Mouse (Mus musculus): ENCODE measurements around the gene Cep112. TPM values are rescaled to one million over a fixed set of nuclear protein-coding genes. Genes with fewer than 3 reads are reported as not detected.
A peak's percentile ranks its signal among the peaks of the same experiment; 100 is the strongest.

Gene Cep112
- 1 to 10 TPM; 4.5 to 5.8 TPM for polyA plus RNA-seq (2017; shearing (Covaris generic))

GRCm38 (mm10) chr11:108424889-108425591, at the start of gene Cep112:
TSS of gene Cep112 (plus strand) at chr11:108425192.
- ATAC-seq: peak; percentile 99

DNA sequence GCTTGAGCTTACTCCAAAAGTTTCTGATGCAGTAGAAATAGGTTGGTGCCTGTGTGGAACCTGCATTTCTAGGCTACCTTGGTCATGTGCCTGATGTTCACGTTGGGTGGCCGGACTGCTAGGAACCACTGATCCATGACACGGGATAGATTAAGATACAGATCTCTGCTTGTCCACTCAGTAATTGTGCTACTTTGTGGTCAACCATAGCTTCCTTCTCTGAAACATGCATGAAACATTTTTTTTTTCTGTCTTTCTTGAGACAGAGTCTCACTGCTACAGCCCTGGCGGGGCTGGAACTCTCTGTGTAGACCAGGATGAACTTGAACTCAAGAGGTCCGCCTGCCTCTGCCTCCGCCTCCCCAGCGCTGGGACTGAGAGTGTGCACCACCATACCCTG, 48.2 kb upstream of the Cep112 start:
- no peak for ATAC-seq

DNA sequence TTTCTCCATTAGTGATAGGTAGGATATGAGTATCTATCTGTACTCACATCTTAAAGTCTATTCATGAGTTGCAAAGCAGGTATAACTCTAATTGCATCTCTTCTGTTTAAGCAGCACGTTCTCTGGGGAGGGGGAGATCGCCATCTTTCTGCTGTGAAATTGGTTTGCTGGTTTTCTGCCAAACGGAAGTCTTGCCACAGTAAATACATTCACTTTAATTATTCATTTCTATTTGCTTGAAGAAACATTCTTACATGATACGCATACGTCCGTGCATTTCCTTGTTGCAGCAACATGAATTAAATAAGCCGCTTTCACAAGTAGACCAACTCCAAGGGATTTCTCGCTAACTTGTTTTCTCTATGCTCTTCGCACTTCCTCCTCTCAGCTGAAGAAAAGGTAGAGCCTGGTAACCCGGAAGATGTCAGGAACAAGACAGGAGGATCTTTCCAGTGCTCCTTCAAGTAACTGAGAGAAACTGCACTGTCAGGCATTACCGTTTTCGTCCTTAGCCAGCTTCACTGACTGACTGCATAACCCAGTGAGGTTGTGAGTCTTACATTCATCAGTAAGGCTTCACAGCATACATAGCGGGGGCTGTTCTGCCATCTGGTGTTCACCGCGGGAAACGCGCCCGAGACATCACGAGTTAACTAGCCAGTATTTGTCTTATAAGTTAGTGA, 47.2 kb upstream of the Cep112 start:
- peak; percentile 97 for ATAC-seq

DNA sequence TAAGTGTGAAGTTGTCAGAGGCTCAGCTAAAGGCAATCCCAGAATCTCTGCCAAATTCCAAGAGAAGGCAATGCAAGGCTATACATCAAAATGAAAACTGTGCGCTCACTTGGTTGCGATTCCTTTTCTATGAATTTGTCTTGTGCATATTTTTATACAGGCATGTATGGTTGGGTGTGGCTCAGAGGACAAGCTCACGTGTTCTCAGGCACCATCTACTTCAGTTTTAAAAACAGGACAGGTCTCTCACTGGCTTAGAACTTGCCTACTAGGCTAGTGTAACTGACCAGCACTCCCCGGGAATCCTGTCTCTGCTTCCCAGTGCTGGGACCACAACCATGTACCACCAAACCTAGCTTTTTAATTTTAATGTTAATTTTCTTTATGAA, 46.6 kb upstream of the Cep112 start:
- ATAC-seq: no peak

- no peak for ATAC-seq
Observed at GRCm38 (mm10) chr11:108382664-108383063, 42.3 kb upstream of the Cep112 start.

GRCm38 (mm10) chr11:108384920-108385665, 39.9 kb upstream of the Cep112 start:
- ATAC-seq: no peak

GRCm38 (mm10) chr11:108385666-108386024, 39.3 kb upstream of the Cep112 start:
- no peak for ATAC-seq

- no peak for ATAC-seq
Observed at GRCm38 (mm10) chr11:108395061-108395460, 29.9 kb upstream of the Cep112 start.

DNA sequence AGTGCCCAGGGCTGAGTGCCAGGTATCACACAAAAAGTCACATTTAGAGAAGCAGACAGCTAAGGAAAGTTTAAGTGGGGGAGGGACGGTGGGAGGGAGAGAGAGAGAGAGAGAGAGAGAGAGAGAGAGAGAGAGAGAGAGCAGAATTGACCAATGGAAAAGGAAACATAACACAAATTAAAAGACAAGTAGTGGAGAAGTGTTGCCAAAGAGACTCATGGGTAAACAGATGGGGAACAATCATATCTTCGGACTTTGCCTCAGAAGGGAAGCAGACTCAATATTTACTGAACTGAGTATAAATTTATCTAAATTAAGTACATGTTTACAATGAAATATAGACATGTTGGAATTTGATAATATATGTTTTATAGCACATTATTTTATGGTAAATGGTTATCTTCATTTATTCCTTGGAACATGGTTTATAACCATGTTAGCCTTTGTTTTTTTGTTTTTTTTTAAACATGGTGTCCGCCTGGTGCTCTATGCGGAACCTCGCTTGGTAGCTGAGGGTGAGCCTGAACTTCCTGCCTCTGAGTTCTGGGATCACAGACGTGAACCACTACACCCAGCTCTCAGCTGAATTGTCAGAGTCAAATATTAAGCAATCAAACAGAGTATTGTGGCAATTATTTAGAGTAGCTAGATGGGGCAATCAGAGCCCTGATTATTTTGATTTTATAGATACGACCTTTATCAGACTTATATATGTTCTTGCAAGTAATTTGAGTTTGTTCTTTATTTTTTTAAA, 28.7 kb upstream of the Cep112 start:
- ATAC-seq: no peak

DNA sequence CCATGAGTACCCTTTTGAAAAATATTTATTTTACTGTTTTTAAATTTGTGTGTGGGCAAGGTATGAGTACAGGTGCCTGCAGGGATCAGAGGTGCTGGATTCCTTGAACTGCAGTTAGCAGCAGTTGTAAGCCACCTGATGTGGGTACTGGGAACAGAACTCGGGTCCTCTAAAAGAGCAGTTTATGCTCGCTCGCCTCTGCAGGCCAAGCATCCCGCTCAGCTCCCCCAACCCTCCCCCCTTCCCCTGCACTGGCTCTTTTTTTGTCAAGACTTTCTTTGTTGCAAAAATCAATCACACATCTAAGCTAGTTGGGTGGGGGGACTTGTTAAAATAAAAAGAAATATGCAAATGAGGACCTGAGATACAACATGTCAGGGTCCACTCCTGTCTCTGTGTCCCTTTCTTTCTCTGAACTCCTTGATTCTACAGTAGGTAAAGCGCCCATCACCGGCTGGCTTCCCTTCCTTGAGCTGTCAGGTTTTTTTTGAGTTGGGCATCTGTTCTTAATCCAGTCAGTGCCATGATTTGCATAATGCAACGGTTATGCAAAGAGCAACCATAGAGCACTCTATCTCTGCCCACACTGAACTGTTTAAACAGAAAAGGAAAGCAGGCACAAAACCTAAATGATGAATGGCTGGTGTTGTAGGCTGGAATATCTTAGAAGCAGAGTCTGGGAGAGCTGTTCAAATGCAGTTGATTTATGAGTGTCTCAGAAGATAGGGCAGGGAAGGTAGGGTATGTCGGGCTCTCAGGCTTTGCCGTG, 14.9 kb upstream of the Cep112 start:
- no peak for ATAC-seq

GRCm38 (mm10) chr11:108416360-108416759, 8.6 kb upstream of the Cep112 start:
- ATAC-seq: no peak

GRCm38 (mm10) chr11:108418540-108418939, 6.5 kb upstream of the Cep112 start:
- ATAC-seq: peak; percentile 41

DNA sequence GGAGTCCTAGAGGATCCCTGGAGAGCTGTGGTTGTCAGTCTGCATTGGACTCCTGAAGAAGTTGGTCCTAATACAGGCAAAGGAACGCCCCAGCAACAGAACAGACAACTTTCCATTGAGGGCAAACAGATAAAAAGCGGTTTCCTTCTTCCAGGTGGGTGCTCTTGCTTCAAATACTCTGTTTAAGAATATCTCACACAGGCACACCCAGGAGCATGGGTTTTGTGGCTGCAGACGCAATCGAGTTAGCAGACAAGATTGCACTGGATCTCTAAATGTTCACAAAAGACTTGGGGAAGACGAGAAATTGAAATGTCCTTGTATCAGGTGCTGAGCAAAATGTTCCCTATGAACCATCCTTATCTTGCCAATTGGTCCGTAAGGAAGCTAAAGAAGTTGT, 5.8 kb upstream of the Cep112 start:
- no peak for ATAC-seq

- no peak for ATAC-seq
Observed at GRCm38 (mm10) chr11:108420751-108421150, 4.2 kb upstream of the Cep112 start.

DNA sequence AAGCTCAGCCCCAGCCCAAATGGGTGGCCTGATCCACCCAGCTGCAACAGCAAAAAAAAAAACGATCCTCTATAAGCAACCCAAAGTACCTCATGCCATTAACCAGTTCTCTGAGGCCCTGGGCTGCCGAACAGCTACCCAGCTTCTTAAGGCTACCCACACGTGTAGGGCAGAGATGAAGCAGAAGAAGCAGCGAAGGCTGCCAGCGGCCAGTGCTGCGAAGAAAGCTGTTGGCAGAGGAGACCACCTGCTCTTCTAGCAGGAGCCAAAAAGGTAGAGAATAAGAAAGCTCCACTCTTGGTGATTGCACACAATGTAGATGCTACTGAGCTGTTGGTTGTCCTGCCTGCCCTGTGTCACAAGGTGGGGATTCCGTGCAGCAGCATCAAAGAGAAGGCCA, 1.8 kb upstream of the Cep112 start:
- ATAC-seq: no peak

- no peak for ATAC-seq
Observed at GRCm38 (mm10) chr11:108424111-108424510, 881 bp upstream of the Cep112 start.

GRCm38 (mm10) chr11:108425592-108425921, 565 bp downstream of the Cep112 start:
- no peak for ATAC-seq

DNA sequence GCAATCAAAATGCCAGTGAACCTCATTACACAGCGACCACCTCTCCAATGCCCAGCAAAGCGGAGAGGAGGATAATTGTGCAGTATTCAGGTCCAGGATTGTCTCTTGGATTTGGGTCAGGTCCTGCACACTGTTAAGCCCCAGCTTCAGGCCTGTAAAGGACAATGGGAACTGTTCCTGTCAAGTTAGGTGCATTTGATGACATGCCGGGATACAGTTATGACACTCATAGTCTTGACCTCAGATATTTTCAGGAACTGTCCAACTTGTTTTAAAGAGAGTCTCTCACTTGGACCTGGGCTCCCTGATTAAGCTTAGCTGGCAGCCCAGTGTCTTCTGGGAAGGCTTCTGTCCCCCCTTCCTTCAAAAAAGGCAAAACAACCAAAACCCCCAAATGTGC, 1.1 kb downstream of the Cep112 start:
- ATAC-seq: no peak

- no peak for ATAC-seq
Observed at GRCm38 (mm10) chr11:108427191-108427590, 2.2 kb downstream of the Cep112 start.

- ATAC-seq: no peak
Observed at GRCm38 (mm10) chr11:108429076-108429475, 4.1 kb downstream of the Cep112 start.

DNA sequence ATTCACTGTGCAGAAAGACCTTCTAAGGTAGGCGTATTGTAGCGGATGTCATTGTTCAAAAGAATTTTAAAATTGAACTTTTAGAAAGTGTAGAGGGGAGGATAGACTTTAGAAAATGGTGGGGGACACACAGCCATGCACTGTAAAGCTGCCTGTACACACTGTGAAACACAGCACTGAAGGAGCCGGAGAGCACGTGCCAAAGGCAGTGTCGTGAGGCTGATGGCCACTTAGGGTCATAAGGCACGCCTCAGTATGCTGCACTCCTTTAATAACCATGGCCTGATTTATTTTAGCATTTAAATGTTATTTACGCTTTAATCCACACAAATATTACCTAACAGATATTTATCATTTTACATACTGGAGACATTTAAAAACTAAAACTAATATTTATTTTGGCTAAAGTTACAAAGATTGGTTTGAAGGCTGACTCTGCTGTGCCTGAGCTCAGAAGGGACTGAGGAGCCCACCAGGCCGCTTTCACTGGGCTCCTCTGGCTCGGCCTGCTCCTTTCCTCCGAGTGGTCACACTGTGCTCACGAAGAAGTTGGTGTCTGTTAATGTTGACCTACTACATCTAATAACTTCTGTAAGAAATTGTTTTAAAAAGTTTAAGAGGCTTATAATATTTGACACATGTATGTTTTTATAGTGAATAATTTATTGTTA, 19.0 kb downstream of the Cep112 start:
- ATAC-seq: no peak

- ATAC-seq: no peak
Observed at GRCm38 (mm10) chr11:108447148-108447547, 22.2 kb downstream of the Cep112 start.
